Mouse (Mus musculus) cerebellum, adult 2 months (tissue): ENCODE results near the gene Psmd7.

Experiments used
- CTCF ChIP-seq: fragments of 200-500 bp; IDR thresholded peaks from 2 replicates; pipeline ENCODE4 v1.5.1; 2011; ENCODE audit warnings: low read depth, mild to moderate bottlenecking, control low read depth, low read length, moderate library complexity, borderline replicate concordance; ENCODE audit not compliant: insufficient read depth
- POLR2A ChIP-seq: fragments of 200-500 bp; IDR thresholded peaks from 2 replicates; pipeline ENCODE4 v1.6.1; 2011; ENCODE audit warnings: low read length, control low read depth, borderline replicate concordance; ENCODE audit not compliant: insufficient read depth

DNA sequence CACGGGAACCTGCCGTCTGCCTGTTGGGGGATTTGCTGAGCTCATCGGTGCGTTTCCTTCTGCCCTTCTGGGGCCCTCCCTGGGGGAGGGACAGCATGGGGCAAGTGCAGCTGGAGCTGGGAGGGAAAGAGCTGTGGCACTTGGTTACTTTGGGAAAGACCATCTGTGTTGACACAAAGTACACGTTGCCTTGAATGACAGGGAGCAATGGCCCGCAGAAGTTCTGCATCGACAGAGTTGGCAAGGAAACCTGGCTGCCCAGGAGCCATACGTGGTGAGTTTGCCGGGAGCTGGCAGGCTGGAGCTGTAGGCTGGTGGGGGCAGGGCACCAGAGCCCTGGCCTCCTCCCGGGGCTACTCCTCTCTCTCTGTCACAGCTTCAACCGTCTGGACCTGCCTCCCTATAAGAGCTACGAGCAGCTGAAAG is 31.7 kb downstream of the Psmd7 start:
- no peak for TF ChIP-seq CTCF
- no peak for TF ChIP-seq POLR2A
